Mouse (Mus musculus): Measurements from ENCODE around the gene Ankrd40. TPM values are rescaled to one million over a fixed set of nuclear protein-coding genes. Genes with fewer than 3 reads are reported as not detected.
A peak's percentile ranks its signal among the peaks of the same experiment; 100 is the strongest.

Gene Ankrd40
- polyA plus RNA-seq, 1 experiment from 2014 or later = 28.7 TPM

- no peak overlapping the region for H3K9ac ChIP-seq
- no peaks in the 10 kb centered on the region for H3K9me3 ChIP-seq (replicated peaks)
- ATAC-seq (ENCODE audit: low FRiP score) = no peak
- no peaks in the 10 kb centered on the region for H3K27me3 ChIP-seq
- H3K36me3 ChIP-seq = peaks cover 2% of the 10 kb centered on the region
- H3K4me2 ChIP-seq (replicated peaks) = peak overlapping the region; percentile 71; the same call in 1 of the 2 replicates
- H3K4me1 ChIP-seq = peaks cover 26% of the 10 kb centered on the region
- H3K4me3 ChIP-seq = no peak overlapping the region
- WGBS = 49% methylated on average over 4 of the region's 4 CpGs
- H3K27ac ChIP-seq = no peak overlapping the region
Observed at GRCm38 (mm10) chr11:94329270-94329891, 1.6 kb downstream of the Ankrd40 start.

- Histone ChIP-seq H3K27me3 (no peaks in the 10 kb centered on the region), H3K9ac (no peak overlapping the region), H3K36me3 (peaks cover 8% of the 10 kb centered on the region), H3K27ac (no peak overlapping the region), H3K4me2 (replicated peaks) (no peak overlapping the region), H3K9me3 (replicated peaks) (no peaks in the 10 kb centered on the region), H3K4me1 (peaks cover 26% of the 10 kb centered on the region), H3K4me3 (no peak overlapping the region)
- 91% methylated on average over 3 of the region's 3 CpGs for WGBS
- no peak for ATAC-seq (ENCODE audit: low FRiP score)
Observed at GRCm38 (mm10) chr11:94330211-94330610, 2.4 kb downstream of the Ankrd40 start.

- Histone ChIP-seq H3K27me3 (no peaks in the 10 kb centered on the region), H3K4me1 (peaks cover 20% of the 10 kb centered on the region)
- no peak for ATAC-seq (ENCODE audit: low FRiP score)
Observed at GRCm38 (mm10) chr11:94332726-94333125, 4.9 kb downstream of the Ankrd40 start.

GRCm38 (mm10) chr11:94334386-94334968, 6.7 kb downstream of the Ankrd40 start:
- WGBS = 93% methylated on average over 8 of the region's 8 CpGs
- Histone ChIP-seq H3K27ac (no peak overlapping the region), H3K4me2 (replicated peaks) (no peak overlapping the region), H3K27me3 (no peaks in the 10 kb centered on the region), H3K4me1 (peaks cover 18% of the 10 kb centered on the region), H3K9ac (no peak overlapping the region), H3K9me3 (replicated peaks) (no peaks in the 10 kb centered on the region), H3K4me3 (no peak overlapping the region), H3K36me3 (peaks cover 36% of the 10 kb centered on the region)
- ATAC-seq (ENCODE audit: low FRiP score) = no peak

More at GRCm38 (mm10) chr11:94332726-94333125, 4.9 kb downstream of the Ankrd40 start:
- Histone ChIP-seq H3K9me3 (replicated peaks) (no peaks in the 10 kb centered on the region), H3K36me3 (peaks cover 18% of the 10 kb centered on the region), H3K9ac (no peak overlapping the region), H3K4me3 (no peak overlapping the region), H3K27ac (no peak overlapping the region), H3K4me2 (replicated peaks) (no peak overlapping the region)
- 93% methylated on average over 6 of the region's 6 CpGs for WGBS

GRCm38 (mm10) chr11:94336551-94336950, 8.8 kb downstream of the Ankrd40 start:
- Histone ChIP-seq H3K36me3 (peaks cover 40% of the 10 kb centered on the region), H3K9ac (no peak overlapping the region), H3K27ac (no peak overlapping the region), H3K4me1 (peaks cover 18% of the 10 kb centered on the region), H3K27me3 (no peaks in the 10 kb centered on the region), H3K9me3 (replicated peaks) (no peaks in the 10 kb centered on the region), H3K4me2 (replicated peaks) (no peak overlapping the region), H3K4me3 (no peak overlapping the region)
- no peak for ATAC-seq (ENCODE audit: low FRiP score)

- ATAC-seq (ENCODE audit: low FRiP score) = no peak
- Histone ChIP-seq H3K4me1 (peaks cover 27% of the 10 kb centered on the region), H3K27me3 (no peaks in the 10 kb centered on the region), H3K4me3 (no peak overlapping the region), H3K9me3 (replicated peaks) (no peaks in the 10 kb centered on the region), H3K4me2 (replicated peaks) (no peak overlapping the region), H3K27ac (no peak overlapping the region), H3K36me3 (peaks cover 40% of the 10 kb centered on the region), H3K9ac (no peak overlapping the region)
- 97% methylated on average over 2 of the region's 2 CpGs for WGBS
Observed at GRCm38 (mm10) chr11:94338347-94338746, 10.5 kb downstream of the Ankrd40 start.

GRCm38 (mm10) chr11:94339732-94340585, 12.2 kb downstream of the Ankrd40 start:
- 57% methylated on average over 18 of the region's 18 CpGs for WGBS

GRCm38 (mm10) chr11:94340948-94341933, 13.4 kb downstream of the Ankrd40 start:
- Histone ChIP-seq H3K27ac (no peak overlapping the region), H3K36me3 (peaks cover 28% of the 10 kb centered on the region), H3K4me1 (peaks cover 45% of the 10 kb centered on the region), H3K9me3 (replicated peaks) (no peaks in the 10 kb centered on the region), H3K9ac (no peak overlapping the region), H3K27me3 (peaks cover 9% of the 10 kb centered on the region; the same call in 1 of the 2 replicates), H3K4me3 (no peak overlapping the region), H3K4me2 (replicated peaks) (no peak overlapping the region)
- no peak for ATAC-seq (ENCODE audit: low FRiP score)
- WGBS = 58% methylated on average over 10 of the region's 10 CpGs

More at GRCm38 (mm10) chr11:94339732-94340585, 12.2 kb downstream of the Ankrd40 start:
- Histone ChIP-seq H3K9ac (no peak overlapping the region), H3K27me3 (peaks cover 5% of the 10 kb centered on the region; the same call in 1 of the 2 replicates), H3K4me1 (peaks cover 40% of the 10 kb centered on the region), H3K4me2 (replicated peaks) (no peak overlapping the region), H3K9me3 (replicated peaks) (no peaks in the 10 kb centered on the region), H3K4me3 (no peak overlapping the region), H3K36me3 (peaks cover 33% of the 10 kb centered on the region), H3K27ac (no peak overlapping the region)
- ATAC-seq (ENCODE audit: low FRiP score) = peak; percentile 76

- Histone ChIP-seq H3K36me3 (peaks cover 23% of the 10 kb centered on the region), H3K27me3 (peaks cover 9% of the 10 kb centered on the region; the same call in 1 of the 2 replicates), H3K4me3 (no peak overlapping the region), H3K9me3 (replicated peaks) (no peaks in the 10 kb centered on the region), H3K4me2 (replicated peaks) (no peak overlapping the region), H3K4me1 (peaks cover 45% of the 10 kb centered on the region), H3K27ac (no peak overlapping the region), H3K9ac (no peak overlapping the region)
- no peak for ATAC-seq (ENCODE audit: low FRiP score)
- 22% methylated on average over 13 of the region's 13 CpGs for WGBS
Observed at GRCm38 (mm10) chr11:94342114-94342905, 14.5 kb downstream of the Ankrd40 start.

- ATAC-seq (ENCODE audit: low FRiP score) = peak; percentile 32; the same call in 1 of the 2 replicates
- H3K27me3 ChIP-seq = peaks cover 9% of the 10 kb centered on the region; the same call in 1 of the 2 replicates
- no peak overlapping the region for H3K9ac ChIP-seq
- H3K4me3 ChIP-seq = no peak overlapping the region
- no peak overlapping the region for H3K4me2 ChIP-seq (replicated peaks)
- H3K9me3 ChIP-seq (replicated peaks) = no peaks in the 10 kb centered on the region
- H3K27ac ChIP-seq = peak overlapping the region; percentile 49; the same call in 1 of the 2 replicates
- peaks cover 9% of the 10 kb centered on the region for H3K36me3 ChIP-seq
- H3K4me1 ChIP-seq = peaks cover 45% of the 10 kb centered on the region
- WGBS = 23% methylated on average over 5 of the region's 5 CpGs
Observed at GRCm38 (mm10) chr11:94343955-94344358, 16.2 kb downstream of the Ankrd40 start.

GRCm38 (mm10) chr11:94344470-94344869, 16.7 kb downstream of the Ankrd40 start:
- Histone ChIP-seq H3K4me3 (no peak overlapping the region), H3K4me2 (replicated peaks) (no peak overlapping the region), H3K4me1 (peaks cover 45% of the 10 kb centered on the region), H3K27me3 (peaks cover 9% of the 10 kb centered on the region; the same call in 1 of the 2 replicates), H3K9me3 (replicated peaks) (no peaks in the 10 kb centered on the region), H3K36me3 (peaks cover 4% of the 10 kb centered on the region), H3K9ac (no peak overlapping the region), H3K27ac (no peak overlapping the region)
- 65% methylated on average over 1 of the region's 1 CpGs for WGBS
- ATAC-seq (ENCODE audit: low FRiP score) = no peak
